Mouse (Mus musculus): ENCODE data around the gene Ptger1. TPM values are rescaled to one million over a fixed set of nuclear protein-coding genes. Genes with fewer than 3 reads are reported as not detected.
A peak's percentile ranks its signal among the peaks of the same experiment; 100 is the strongest.

Ptger1 gene
- polyA plus RNA-seq, 1 experiment: 2.2 TPM

DNA sequence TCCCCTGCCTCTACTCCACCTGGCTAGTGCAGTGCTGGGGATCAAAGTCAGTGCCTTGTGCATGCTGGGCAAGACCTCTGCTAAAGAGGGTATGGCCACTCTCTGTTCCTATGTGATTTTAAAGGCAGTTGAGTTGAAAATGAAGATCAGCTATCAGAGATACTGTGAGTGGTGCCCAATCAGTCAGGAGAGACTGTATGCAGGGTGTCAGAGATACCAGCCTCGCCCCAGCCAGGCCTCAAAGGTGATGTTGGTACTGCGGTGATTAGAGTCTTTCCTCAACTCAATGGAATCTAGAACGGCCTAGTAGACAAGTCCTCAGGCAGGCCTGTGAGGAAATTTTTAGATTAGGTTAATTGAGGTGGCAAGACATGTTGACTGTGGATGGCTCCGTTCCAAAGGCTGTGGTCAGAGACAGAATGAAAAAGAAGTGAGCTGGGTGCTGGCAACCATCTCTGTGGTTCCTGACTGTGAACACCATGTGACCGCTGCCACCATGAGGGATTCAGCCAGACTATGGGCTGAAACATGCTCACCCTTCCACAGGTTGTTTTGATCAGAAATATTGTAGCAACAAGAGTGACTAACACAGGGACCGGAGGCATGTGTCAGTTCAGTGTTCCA is 40.7 kb upstream of the Ptger1 start:
- H3K4me3 ChIP-seq (ENCODE audit: insufficient read depth, low read length): no peak overlapping the region
- TF ChIP-seq CTCF (IDR thresholded peaks at IDR 0.05; ENCODE audit: extremely low read depth, insufficient read depth, low read length) (no peak), POLR2A (IDR thresholded peaks at IDR 0.05; ENCODE audit: extremely low read depth, insufficient read depth, low read length) (no peak)
- H3K4me1 ChIP-seq (ENCODE audit: control insufficient read depth, insufficient read depth, low read length): no peaks in the 10 kb centered on the region
- H3K27ac ChIP-seq (ENCODE audit: insufficient read depth, low read length): no peak overlapping the region

DNA sequence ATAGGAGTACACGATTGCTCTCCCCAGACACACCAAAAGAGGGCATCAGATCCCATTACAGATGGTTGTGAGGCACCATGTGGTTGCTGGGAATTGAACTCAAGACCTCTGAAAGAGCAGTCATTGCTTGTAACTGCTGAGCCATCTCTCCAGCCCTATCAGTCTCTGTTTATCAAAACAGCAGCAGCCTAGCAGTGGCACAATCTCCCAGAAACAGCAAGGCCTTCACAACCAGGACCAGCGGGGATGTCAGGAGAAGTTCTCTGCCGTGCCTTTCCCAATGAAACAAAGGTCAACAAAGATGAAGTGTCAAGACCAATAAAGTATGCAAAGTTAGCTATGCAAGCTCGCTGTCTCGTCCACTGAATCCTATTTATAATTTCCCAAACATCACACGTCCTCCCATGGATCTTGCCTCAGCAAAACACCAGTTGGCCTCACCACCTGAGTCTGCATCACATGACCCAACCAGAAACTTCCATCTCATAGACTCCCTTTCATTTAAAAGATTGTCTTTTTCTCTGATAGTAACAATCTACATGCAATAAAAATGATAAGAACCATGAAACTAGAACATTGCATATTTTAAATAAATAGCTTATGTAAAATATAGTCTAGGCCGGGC is 34.3 kb upstream of the Ptger1 start:
- Histone ChIP-seq H3K27ac (ENCODE audit: insufficient read depth, low read length) (no peak overlapping the region), H3K4me3 (ENCODE audit: insufficient read depth, low read length) (no peak overlapping the region), H3K4me1 (ENCODE audit: control insufficient read depth, insufficient read depth, low read length) (no peaks in the 10 kb centered on the region)
- TF ChIP-seq CTCF (IDR thresholded peaks at IDR 0.05; ENCODE audit: extremely low read depth, insufficient read depth, low read length) (no peak), POLR2A (IDR thresholded peaks at IDR 0.05; ENCODE audit: extremely low read depth, insufficient read depth, low read length) (no peak)

DNA sequence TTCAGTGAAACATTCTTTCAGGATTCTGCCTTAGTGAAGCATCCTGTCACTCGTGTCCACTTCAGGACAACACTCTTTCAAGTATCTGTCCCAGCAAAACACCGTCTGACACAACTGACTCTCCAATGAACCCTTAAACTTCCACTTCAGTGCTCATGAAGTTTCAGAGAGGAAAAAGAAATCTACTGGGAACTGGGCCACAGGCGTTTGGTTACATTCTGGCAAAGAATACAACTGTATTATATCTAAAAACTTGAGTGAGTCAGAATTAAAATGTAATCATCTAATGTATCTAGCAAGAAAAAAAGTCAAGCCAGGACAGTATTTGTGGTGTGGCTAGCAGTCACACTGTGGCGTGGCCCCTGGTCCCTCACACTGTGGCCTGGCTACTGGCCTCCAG is 27.6 kb upstream of the Ptger1 start:
- Histone ChIP-seq H3K4me1 (ENCODE audit: control insufficient read depth, insufficient read depth, low read length) (no peaks in the 10 kb centered on the region), H3K27ac (ENCODE audit: insufficient read depth, low read length) (no peak overlapping the region), H3K4me3 (ENCODE audit: insufficient read depth, low read length) (no peak overlapping the region)
- TF ChIP-seq POLR2A (IDR thresholded peaks at IDR 0.05; ENCODE audit: extremely low read depth, insufficient read depth, low read length): no peak
- no peak for TF ChIP-seq CTCF (IDR thresholded peaks at IDR 0.05; ENCODE audit: extremely low read depth, insufficient read depth, low read length)

DNA sequence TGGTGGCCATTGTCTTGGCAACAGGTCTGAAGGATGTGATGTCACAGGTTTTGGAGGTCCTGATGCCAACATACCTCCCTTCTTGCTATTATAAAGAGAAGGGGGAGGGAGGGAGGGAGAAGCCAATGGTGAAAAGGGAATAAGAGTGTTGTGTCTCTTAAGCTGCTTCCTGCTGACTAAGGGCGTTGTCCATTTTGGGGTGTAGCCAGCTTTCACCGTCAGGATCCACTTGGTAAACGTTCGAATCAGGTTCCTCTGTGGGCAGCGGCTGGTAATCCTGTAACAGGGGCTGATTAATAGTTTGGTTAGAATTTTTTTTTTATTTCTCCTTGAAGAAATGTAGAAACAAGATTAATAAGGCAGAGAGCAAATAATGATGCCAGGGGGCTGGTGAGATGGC is 26.8 kb upstream of the Ptger1 start:
- H3K4me3 ChIP-seq (ENCODE audit: insufficient read depth, low read length): no peak overlapping the region
- H3K27ac ChIP-seq (ENCODE audit: insufficient read depth, low read length): no peak overlapping the region
- no peak for TF ChIP-seq POLR2A (IDR thresholded peaks at IDR 0.05; ENCODE audit: extremely low read depth, insufficient read depth, low read length)
- no peak for TF ChIP-seq CTCF (IDR thresholded peaks at IDR 0.05; ENCODE audit: extremely low read depth, insufficient read depth, low read length)
- H3K4me1 ChIP-seq (ENCODE audit: control insufficient read depth, insufficient read depth, low read length): no peaks in the 10 kb centered on the region

DNA sequence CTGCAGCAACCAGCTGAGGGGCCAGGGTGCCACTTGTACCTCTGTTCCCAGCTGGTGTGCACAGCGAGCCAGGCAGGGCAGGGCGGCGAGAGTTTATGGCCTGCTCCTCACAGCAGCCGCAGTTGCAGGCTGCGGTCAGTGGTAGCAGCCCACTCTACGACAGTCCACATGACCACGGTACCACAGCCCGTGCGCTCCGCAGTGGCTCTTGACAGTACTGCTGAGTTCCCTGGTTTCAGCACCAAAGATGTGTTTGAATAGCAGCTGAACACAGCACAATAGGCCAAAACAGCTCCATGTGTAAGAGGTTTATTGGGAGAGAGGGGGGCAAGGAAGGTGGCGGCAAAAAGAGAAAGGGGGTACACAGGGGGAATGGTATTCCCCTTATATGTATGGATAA is 19.0 kb upstream of the Ptger1 start:
- no peak overlapping the region for H3K4me3 ChIP-seq (ENCODE audit: insufficient read depth, low read length)
- no peak overlapping the region for H3K27ac ChIP-seq (ENCODE audit: insufficient read depth, low read length)
- peaks cover 2% of the 10 kb centered on the region; the same call in 1 of the 2 replicates for H3K4me1 ChIP-seq (ENCODE audit: control insufficient read depth, insufficient read depth, low read length)
- no peak for TF ChIP-seq POLR2A (IDR thresholded peaks at IDR 0.05; ENCODE audit: extremely low read depth, insufficient read depth, low read length)
- no peak for TF ChIP-seq CTCF (IDR thresholded peaks at IDR 0.05; ENCODE audit: extremely low read depth, insufficient read depth, low read length)

DNA sequence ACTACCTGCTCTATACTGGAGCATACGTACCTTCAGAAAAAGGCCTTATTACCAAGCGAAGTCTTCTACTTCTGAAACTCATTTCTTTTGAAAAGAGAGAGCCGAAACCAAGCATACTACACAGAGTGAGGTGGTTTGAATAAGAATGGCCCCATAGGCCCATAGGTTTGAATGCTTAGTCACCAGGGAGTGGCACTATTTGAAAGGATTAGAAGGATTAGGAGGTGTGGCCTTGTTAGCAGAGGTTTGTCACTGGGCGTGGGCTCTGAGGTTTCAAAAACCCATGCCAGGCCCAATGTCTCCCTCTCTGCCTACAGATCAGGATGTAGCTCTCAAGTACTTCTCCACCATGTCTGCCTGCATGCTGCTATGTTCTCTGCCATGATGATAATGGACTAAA is 18.4 kb upstream of the Ptger1 start:
- no peak for TF ChIP-seq POLR2A (IDR thresholded peaks at IDR 0.05; ENCODE audit: extremely low read depth, insufficient read depth, low read length)
- no peak for TF ChIP-seq CTCF (IDR thresholded peaks at IDR 0.05; ENCODE audit: extremely low read depth, insufficient read depth, low read length)
- no peak overlapping the region for H3K4me3 ChIP-seq (ENCODE audit: insufficient read depth, low read length)
- H3K4me1 ChIP-seq (ENCODE audit: control insufficient read depth, insufficient read depth, low read length): peaks cover 2% of the 10 kb centered on the region; the same call in 1 of the 2 replicates
- H3K27ac ChIP-seq (ENCODE audit: insufficient read depth, low read length): no peak overlapping the region

DNA sequence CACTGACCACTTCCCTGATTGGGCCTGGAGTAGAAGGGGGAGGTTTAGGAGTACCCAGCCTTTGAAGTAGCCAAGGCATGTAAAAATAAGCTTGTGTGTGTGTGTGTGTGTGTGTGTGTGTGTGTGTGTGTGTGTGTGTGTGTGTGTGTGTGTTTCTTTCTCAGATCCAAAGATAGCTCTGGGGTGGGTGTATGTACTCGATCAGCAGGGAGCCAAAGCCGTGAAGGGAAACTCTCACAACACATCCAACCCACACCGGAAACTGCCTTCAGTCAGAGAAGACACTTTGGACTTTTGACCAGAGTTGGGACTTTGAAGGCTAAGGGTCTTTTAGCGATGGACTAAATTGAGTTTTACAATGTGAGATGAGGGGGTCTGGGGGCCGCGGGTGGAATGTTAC is 16.8 kb upstream of the Ptger1 start:
- Histone ChIP-seq H3K4me3 (ENCODE audit: insufficient read depth, low read length) (no peak overlapping the region), H3K4me1 (ENCODE audit: control insufficient read depth, insufficient read depth, low read length) (peaks cover 2% of the 10 kb centered on the region; the same call in 1 of the 2 replicates), H3K27ac (ENCODE audit: insufficient read depth, low read length) (no peak overlapping the region)
- TF ChIP-seq CTCF (IDR thresholded peaks at IDR 0.05; ENCODE audit: extremely low read depth, insufficient read depth, low read length): no peak

DNA sequence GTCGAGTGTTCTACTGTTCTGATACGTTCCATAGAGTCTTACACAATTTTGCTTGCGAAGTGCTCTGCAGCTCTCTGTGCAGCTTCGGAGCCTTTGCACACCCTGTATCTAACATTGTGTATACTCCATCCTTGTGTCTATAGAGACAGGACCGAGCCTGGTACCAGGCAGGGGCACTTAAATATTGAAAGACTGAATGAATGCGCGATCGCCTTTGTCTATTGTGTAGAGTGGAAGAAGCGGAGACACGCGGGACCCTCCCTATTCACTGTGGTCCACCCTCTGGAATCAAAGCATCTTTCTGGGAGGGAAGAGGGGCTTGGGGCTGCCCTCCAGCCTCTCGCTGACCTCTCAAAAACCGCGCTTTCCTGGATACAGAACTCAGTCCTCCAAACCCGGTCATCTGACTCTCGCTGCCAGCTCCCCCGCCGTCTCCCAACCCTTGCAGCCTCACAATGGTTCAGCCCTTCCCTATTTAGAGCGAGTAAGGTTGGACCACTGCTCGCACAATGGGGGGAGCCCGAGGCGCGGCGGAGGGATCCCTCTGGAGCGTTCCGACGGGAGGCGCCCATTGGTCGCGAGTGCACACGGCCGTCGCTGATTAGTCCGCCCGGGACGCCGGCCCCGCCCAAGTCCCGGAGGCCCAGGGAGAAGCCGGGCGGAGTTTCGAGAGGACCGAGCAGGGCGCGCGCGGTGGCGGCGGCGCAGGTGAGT is 14.3 kb upstream of the Ptger1 start, which contains the start of gene Gipc1:
TSS of gene Gipc1 (plus strand) at position 648 of the 714 bp plus-strand sequence.
- Histone ChIP-seq H3K27ac (ENCODE audit: insufficient read depth, low read length) (peak within 1 kb of the TSS; percentile 48; the same call in 1 of the 2 replicates), H3K4me1 (ENCODE audit: control insufficient read depth, insufficient read depth, low read length) (peaks cover 2% of the 10 kb centered on the region; the same call in 1 of the 2 replicates), H3K4me3 (ENCODE audit: insufficient read depth, low read length) (peak within 1 kb of the TSS; percentile 78)
- no peak for TF ChIP-seq CTCF (IDR thresholded peaks at IDR 0.05; ENCODE audit: extremely low read depth, insufficient read depth, low read length)
- peak; percentile 58 for TF ChIP-seq POLR2A (IDR thresholded peaks at IDR 0.05; ENCODE audit: extremely low read depth, insufficient read depth, low read length)

DNA sequence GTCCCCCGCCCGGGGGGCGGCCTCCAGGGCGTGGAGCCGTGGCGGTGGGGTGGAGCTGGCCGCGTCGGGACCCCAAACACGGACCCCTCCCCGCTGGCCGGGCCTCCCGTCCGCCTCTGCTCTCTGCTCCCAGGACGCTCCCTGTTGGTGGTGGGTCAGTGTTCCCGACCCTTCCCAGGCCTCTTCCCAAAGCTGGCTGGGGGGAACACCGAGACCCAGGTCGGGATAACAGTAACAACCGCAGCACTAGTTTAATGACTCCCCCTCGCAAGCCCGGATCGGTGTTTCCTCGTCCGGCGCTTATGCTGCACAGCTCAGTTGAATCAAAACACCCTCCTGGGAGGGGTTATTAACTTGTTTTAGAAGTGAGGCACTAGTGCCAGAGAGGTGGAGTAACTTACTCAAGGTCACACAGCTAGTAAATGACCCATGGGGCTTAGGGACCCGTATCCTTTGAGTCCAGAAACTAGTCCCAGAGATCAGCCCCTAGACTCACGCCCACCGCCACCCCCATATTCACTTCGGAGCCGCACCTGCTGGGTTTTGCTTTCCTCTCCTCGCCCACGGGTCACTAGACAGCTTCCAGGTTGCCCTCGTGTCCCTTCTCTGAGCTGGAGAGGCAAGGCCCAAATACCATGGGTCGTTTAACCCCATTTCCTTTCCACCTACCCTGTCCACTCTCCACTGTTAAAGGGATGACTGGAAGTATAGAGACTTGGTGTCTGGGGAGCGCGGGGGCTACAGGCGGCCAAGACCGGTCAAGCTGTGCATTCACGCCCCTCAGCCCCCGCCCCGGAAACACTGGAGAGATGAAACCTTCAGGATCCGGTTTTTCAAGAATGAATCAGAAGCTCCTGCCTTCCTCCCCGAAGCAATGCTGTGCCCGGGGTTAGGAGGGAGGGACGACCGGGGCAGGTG is 13.5 kb upstream of the Ptger1 start:
- Histone ChIP-seq H3K4me3 (ENCODE audit: insufficient read depth, low read length) (peak overlapping the region; percentile 78), H3K4me1 (ENCODE audit: control insufficient read depth, insufficient read depth, low read length) (peaks cover 2% of the 10 kb centered on the region; the same call in 1 of the 2 replicates), H3K27ac (ENCODE audit: insufficient read depth, low read length) (0 out of 2 replicates have a peak overlapping the region, but pooled peaks have one; percentile 32)
- no peak for TF ChIP-seq POLR2A (IDR thresholded peaks at IDR 0.05; ENCODE audit: extremely low read depth, insufficient read depth, low read length)
- TF ChIP-seq CTCF (IDR thresholded peaks at IDR 0.05; ENCODE audit: extremely low read depth, insufficient read depth, low read length): no peak

Data from cortical plate, adult 2 months (tissue).